Mouse (Mus musculus) mesoderm, embryonic 11.5 days (tissue): Measurements from ENCODE around the gene Vipr2.

ENCODE experiments used
- DNase-seq: peaks from one replicate; pipeline ENCODE4 v3.0.0-alpha.2; 2012; ENCODE audit warnings: low read depth, low spot score

Gene Vipr2

DNA sequence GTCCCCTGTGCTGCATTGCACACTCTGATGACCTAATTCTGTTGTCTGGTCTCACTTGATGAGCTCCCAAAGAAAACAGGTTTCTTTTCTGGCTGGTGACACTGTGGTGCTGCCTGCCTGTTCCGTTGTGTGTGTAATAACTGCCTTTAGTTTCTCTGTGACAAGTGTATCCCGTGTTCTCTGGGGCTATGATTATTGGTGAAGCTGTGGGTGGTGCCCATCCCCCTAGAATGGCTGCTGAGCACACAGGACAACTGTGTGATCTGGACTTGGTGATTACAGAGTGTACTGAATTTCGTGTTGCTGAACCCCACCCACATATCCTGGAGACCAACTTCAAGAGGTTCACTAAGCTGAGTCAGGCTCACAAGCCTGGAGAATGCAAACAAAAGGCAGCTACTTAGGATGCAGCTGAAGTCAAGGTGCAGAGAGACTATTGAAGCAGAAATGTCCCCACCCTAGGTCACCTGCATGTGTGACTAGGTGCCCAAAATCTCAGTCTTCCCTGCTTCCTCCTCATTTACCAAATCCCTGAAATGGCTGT lies 18.9 kb downstream of the Vipr2 start:
- no peak for DNase-seq

DNA sequence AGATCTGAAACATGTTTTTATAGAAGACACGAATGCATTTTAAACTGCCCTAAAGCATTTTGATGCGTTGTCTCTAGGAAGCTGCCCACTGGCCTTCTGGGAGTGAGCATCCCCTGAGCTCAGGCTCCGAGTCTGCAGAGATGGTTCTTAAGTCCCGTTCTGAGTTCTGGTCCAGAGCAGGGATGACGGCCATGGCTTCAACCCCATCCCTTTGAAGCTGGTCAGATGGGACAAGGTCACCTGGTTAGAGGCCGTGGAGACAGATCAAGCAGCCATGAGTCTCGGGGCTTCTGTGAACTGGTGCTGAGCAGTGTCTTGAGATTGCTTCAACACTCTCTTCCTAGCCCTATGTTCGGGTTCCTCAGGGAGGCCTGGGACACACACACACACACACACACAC lies 19.6 kb downstream of the Vipr2 start:
- no peak for DNase-seq

DNA sequence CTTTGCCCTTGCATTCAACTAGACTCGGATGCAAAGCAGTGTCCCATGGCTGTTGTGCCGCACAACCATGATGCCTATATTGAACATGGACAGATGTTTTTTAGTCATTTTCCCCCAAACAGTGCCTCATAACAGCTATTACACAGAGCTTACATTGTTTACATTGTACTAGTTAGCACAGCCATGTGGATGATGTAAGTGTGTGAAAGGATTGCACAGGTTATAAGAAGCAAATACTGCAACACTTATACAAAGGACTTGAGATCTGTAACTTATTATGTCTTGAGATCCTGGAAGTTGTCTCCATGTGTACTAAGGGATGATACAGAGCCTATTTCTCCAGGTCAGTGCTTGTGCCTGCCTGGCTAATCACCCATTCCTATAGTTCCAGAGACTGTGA lies 24.4 kb downstream of the Vipr2 start:
- no peak for DNase-seq

DNA sequence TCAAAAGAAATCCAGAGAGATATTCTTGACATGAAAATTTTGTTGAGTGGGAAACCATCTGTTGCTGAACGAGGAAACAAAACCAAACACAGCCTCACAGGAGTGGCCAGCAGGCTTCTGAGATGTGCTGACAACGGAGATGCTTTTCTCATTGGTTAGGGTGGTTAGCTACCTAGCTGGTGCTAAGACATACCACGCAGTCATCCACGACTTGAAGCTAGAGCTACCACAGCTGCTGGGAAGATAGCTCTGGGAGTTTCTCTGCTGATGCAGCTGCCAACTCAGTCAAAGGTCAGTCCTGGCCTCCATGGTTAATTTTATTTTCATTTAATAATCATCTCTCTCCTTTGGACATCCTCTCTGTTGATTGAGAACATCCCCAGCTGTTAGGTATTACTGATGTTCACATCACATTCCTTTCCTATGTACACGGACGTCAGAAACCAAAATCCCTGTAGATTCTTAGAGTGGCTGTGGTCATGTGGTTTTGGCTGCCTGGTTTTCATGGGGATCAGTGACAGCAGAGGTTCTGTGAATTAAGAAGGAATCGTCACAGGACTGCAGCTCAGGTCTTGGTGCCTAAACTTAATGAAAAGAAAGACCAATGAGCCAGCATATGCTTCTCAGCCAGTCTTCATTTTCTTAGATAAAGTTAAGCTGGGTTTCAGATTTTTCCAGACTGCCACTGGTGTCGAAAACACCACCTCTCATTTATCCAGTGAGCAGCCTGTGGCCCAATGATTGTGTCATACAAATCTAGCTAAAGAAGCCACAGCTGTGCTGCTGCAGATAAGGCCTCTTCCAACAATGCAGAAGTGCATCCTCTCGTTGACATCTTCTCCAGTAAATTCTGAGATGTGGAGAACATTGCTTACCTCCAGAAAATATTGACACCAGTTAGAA lies 32.2 kb downstream of the Vipr2 start:
- no peak for DNase-seq

DNA sequence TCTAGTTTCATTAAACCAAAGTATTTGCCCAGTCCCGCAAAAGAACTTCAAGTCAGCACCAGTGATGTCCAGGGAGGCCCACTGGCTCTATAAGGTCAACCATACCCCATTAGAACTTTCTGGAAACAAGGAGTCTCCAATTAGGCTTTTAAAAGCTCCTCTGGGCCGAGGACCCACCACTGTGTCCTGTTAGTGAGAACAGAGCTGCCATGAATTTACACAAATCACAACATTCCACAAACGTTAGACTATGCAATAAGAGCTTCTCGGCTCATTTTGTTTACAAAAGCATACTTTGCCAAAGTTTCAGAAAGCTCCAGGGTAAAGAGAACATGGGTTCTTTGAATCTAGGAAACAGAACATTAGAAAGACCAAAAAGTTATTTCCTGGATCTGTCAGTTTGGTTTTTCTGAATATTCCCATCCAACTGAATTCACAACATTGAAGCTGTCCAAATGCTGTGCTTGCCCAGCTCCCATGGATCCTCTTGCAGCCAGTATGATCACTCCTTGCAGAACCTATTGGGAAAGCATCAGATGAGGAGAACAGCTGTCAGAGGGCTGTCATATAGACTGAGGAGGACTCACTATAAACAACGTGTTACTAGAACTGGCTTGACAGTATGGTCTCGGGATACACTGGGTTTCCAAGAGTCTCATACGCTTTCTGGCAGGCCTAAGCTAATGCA lies 33.6 kb downstream of the Vipr2 start:
- no peak for DNase-seq

DNA sequence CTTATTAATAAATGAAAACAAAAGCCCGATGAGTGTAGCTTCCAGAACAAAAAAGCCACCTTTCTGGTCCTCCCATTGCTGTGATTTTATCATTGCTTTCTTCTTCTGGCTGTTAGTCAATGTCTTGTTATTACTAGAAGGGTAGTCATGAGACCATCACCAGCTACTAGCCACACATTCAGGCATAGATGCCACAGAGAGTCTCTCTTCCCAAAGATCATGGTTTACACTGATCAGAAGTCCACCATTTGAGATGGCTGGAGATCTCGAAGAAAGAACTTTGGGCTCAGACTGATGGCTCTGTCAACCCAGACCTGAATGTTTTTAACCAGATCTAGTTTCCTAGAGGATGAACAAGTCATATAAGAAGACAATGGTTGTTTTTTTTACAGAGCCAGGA lies 38.3 kb downstream of the Vipr2 start:
- DNase-seq, result no peak

DNA sequence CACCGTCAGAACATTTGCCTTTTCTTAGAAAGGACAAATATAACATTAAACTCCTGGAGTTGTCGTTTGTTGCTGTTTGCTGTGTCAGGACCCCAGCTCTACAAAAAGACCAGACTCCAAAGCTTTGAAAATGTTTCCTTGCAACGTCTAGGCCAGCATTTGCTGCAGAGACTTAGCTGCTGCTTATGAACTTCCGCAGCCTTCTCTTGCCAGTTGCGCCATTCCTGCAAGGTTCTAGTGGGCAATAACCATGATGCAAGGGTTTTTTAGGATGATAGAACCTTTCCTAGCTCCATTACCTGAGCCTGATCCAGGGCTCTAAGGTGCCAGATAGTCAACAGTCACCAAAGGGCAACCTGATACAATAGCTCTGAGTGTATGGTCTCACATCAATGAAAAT lies 38.9 kb downstream of the Vipr2 start:
- DNase-seq, result no peak

DNA sequence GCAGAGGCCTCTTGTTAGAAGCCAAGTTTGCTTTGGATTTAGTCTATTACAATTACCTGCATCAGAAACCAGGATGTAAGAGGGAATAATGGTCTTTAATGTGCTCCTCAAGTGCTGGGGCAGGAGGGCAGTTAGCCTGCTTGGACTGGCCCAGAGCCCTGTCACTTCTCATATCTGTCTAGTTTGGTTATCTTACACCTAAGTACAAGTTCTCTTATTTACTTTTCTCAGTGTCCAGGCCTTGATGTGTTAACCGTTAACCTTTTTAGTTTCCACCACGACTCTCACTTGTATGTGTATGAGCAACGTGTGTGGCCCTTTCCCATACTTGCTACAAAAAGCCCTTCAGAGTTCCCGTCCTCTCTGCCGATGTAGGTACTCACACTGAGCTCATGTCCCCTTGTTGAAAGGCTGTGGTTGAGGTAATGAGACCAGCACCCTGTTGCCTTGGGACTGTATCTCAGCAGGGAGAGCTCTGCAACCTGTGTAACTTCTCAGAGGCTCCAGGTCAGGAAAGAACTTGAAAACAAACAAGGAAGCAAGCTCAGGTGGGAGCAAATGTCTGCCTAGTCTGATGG lies 39.9 kb downstream of the Vipr2 start:
- no peak for DNase-seq

DNA sequence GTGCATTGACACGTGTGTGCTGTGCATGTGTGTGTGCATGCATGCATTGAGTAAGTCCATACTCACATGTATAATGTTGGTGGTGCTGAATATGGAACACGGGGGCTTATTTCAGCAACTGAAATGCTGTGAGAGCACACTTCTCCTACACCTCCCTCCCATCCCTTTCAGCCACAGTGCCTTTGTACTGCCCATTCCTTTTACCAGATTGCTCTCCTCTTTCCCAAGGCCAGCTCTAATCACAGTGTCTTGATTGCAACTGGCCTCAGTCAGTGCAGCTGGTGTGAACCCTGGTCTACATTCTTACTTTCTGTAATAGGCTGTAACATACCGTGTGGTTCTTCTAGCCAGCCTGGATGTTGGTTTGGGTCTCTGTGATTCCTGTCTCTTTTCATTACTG lies 41.5 kb downstream of the Vipr2 start:
- no peak for DNase-seq

DNA sequence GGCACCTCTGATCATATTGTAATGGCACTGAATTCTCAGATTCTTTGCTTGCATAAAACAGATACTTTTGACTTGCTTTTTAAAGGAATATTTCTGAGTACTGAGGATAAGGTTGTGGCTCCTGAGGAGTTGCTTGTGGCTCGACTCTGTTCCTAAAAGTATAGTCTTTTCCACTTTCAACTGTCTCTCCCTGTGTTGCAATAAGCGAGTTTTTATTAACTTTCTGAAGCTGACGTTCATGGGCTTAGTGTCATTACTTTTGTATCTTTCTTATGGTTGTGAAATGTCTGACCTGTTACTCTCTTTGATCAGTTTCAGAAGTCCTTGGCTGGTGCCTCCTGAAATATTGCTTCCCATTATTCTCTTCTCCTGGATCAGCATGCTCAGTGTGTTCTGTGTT lies 46.3 kb downstream of the Vipr2 start:
- DNase-seq, result no peak

DNA sequence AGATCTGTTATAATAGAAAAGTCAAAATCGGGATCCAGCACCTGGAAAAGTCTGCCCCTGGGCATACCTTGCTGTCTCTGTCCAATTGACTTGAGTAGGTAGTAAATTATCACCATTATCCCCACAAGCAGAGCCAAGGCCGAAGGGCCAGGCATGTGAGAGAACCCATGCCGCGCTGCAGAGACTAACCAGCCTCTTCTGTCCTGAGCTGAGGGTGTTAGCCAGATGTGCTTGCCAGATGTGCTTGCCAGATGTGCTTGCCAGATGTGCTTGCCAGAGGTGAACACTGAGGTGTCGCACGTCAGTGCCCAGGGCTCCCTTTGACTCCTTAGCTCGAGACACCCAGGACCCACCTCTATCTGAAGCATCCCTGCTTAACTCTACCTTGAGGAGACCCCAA lies 53.4 kb downstream of the Vipr2 start:
- DNase-seq, result no peak

DNA sequence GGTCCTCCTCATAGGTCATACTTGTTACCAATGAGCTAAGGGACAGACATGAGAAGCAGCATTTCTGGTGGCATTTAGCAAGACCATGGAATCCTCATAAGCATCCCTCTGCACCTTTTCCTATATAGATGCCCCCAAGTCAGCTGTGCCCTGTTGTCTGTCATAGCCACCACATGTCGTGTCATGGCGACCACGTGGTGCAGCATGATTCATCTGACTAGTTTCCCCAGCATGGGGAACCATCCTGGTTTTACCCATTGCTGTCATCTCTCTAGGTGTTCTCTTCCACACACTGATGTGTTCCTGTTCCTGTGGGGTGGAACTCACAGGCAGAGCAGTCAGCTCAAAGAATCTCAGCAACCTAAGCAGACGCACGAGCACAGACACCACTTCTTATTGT lies 55.4 kb downstream of the Vipr2 start:
- DNase-seq, result no peak

DNA sequence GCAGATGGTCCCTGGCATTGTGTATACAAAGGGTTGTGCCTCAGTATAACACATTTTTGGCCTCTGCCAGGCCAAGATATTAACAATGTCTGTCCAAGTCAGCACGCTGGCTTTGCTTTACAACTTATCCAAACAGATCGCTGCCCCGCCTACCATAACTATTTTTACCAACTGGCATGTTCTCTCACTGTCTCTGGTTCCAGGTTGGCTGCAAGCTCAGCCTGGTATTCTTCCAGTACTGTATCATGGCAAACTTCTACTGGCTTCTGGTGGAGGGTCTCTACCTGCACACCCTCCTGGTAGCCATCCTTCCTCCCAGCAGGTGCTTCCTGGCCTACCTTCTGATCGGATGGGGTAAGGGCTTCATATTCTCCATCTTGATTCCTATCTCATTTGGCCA lies 58.4 kb downstream of the Vipr2 start:
- no peak for DNase-seq

DNA sequence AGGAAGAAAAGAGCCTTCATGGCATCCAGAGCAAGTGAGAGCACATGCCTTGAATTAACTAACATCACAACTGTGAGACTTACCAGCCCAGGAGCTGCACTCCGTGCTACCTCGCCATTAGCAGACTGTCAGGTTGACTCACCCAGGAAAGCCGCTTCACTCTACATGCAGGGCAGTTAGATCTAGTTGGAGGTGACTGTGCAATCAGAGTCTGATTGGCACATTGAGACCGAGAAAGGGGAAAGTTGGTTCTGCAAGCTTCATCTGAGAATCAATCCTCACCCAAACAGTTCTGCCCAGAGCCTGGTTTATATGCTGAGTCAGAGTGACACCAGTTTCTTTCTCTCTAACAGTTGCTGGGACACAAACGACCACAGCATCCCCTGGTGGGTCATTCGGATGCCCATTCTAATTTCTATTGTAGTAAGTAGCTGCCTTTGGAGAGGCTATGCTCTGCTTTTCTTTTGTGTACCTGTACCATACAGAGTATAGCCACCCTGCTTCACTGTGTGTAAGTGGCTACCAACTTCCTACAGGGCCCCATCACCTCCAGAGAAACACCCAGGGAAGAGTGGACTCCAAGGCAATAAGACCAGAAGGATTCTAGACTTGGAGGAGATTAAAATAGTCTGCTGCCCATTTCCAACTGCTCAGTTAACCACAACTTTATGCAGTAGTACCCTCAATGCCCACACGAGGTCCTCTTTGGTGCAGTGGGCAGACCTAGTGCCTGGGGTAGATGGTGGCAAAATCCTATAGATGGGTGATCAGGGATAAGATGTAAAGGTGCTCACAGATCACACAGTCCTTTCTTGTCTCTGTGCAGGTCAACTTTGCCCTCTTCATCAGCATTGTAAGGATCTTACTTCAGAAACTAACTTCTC lies 61.0 kb downstream of the Vipr2 start:
- DNase-seq, result no peak

DNA sequence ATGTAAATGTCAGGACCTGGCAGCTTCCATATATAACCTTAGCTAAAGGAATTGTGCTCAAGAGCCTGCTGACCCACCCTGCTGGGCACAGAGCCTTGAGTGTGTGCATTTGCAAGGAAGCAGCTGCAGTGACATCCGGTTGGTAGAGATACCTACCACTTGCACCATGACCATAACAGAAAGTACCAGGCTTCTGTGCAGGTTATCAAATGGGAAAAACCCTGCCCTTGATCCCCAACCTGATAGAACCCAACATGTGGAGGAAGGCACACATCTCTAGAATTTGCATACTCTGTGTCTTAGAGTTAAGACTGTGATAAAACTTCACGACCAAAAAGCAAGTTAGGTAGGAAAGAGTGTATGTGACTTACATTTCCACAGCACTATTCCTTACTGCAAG lies 63.1 kb downstream of the Vipr2 start:
- DNase-seq, result no peak

DNA sequence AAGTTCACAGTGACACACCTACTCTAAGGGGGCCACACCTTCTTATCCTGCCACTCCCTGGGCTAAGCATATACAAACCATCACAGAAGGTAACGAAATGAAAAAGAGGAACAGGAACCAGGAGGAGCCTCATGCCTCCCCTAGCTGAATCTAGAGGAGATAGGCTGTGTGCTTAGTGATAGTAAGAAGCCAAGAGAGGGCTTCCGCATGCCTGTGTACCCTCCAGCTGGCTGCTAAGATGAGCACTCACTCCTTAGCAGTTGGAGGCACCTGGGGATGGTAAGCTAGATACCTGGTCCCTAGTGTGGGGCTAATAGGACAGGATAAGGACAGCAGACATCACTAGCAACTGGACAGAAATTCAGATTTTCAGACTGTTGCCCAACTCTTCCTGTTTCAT lies 64.3 kb downstream of the Vipr2 start:
- DNase-seq, result no peak

DNA sequence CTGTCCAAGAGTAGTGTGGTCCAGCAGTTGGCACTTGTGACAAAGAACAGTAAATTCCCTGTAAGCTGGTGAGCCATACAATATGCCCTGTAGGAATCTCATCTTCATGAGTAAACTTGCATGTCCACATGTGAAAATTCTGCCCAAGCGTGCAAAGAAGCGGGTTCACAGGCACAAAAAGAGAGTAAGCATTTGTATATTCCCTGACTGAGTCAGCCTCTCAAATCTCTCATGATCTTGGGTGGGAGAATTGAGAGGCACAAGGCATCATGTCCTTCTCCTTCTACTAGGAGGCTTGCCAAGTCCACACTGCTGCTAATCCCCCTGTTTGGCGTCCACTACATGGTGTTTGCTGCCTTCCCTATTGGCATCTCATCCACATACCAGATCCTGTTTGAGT lies 64.9 kb downstream of the Vipr2 start:
- DNase-seq, result no peak

DNA sequence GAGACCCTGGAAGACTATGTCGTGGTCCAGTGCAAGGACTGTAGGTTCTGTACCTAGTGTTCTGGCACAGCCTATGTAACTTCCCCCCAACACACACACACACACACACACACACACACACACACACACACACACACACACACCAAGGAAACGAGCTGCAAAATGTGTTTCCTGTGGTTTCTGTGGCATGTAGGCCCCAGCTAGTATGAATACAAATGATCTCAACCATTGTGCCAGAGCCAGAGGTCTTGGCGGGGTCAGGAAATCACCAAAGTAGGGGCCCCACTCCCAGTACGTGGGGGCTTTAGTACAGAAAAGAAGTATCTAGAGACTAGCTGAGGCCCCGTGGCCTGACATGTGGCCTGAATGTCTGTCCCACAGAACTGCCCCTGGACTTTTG lies 67.7 kb downstream of the Vipr2 start:
- no peak for DNase-seq

DNA sequence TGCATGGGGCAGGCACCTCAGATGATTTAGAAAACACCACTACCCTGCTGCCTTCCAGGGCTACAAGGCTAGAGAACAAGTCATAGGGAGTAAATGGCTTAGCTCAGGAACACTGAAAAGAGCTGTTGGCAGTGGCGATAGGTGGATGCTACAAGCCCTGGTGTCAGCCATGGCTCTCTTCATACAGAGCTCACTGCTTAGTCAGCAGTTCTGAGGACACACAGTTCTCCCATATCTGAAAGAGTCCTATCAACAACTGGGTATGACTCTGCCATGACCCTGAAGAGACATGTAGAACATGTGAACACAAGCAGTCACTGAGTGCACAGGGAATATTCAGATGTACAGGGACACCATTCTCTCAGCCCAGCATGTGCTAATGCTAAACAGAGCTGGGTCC lies 68.2 kb downstream of the Vipr2 start:
- no peak for DNase-seq

DNA sequence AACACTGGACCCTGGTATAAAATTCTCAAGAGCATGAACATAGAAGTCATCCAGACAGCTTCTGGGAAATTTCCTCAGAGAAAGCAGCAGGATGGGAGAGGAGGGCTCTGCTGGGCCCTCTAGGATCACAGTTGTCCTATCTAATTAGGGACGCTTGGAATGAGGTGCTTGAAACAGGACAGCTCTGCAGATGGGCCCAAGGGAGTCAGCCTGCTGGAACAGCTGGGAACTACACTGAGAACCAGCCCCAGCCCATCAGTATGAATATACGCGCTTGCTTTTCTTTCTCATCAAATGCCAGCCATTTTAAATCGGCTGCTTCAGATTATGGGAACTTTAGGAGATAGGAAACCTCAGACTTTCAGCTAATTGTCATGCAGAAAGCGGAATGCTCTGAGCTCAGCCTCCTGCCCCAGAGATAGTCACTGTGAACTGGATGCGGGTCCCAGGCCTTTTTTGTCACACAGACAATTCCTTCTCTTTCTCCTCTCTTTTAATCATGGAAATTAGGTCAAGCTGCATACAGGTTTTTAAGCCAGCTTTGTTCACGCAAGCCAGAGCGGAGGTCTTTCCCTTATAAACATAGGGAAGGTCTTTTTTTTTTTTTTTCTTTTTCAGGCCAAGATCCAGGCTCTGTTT lies 69.6 kb downstream of the Vipr2 start:
- peak; percentile 16 for DNase-seq

DNA sequence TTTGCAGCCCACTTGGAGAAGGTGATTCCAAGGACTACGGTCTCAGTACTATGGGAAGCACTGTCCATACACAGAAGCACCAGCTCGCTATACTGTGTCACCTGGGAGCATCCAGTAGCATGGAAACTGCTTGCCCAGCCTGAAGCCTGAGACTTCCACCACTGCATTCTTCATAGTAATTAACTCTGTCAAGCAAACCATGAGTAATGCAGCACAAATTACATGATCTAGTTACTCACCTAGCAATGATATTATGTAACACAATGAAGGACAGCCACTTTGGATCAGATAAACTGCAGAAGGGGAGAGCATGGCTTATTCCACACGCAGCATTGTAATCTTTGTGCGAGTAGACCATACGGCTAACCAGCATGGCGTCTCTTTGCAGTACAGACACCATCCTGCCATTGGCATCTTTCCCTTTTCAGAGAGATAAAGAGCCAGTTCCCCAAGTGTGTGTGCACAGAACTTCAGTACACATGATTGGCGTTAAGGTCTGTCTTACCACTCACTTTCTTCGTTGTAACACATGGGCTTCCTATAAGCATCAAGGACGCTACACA lies 75.4 kb downstream of the Vipr2 start:
- DNase-seq, result no peak
